Mouse (Mus musculus) CD4-positive, CD25-positive, alpha-beta regulatory T cell, adult 2 months (primary cell): ENCODE data around the gene Imp3.
A peak's percentile ranks its signal among the peaks of the same experiment; 100 is the strongest.
"Not testable (repeated sequence)": the region's sequence is repeated elsewhere in the genome, so short reads cannot be mapped to it uniquely, and the experiment has no call there.

Experiments used
- DNase-seq: peaks from one replicate; pipeline ENCODE4 v3.0.0-alpha.2; 2012; ENCODE audit warnings: low read depth, low spot score

Gene Imp3

DNA sequence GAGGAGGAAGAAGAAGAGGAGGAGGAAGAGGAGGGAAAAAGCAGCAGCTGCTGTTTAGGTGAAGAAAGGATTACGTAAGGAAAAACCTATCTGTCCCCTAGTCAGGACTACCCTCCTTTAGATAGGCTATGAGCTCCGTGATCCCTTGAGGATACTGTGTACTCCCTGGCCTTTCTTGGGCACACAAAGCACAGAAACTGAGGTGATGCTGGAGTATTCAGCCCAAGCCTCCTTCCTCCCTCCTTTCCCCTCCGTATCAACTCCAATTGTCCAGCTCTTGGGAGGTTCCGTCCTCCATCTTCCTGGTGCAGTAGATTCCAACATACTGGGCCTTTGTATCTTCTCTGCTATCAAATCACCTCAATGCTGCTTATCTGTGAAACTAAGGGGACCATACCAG lies 14.5 kb upstream of the Imp3 start:
- DNase-seq: no peak

DNA sequence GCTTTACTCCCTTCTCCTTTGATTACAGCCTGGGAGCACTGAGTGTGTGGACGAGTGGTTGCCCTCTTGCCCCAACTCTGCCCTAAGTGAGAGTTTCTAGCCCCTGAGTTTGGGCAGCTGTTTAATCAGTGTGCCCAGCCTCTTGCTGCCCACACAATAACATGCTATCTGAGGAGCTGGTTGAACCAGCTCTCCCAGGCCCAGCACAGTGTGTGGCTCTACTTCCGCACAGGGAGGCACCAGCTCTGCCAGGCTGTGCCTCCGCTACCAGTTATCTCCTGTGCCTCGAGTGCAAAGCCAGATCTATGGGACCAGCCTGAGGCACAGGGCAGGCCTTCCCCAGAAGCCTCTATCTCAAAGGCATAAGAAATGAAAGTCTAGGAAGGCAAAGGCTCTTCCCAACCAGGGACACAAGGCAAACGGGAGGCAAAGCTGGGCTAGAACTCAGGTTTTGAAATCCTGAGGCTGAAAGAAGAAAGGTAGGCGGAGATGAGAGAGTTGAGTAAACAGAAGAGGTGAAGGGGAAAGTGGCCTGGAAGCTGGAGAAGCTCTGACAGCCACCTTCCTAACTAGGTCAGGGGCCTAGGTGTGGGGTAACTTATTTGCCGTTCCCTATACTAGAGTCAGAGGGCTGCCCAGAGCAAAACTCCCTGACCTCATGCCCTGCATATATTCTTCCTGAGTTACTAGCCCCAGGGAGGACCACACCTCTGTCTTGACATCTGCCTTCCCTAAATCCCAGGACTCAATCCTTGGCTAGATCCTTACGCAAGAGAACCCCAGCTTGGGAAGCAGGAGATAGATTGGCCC lies 13.2 kb upstream of the Imp3 start:
- no peak for DNase-seq

DNA sequence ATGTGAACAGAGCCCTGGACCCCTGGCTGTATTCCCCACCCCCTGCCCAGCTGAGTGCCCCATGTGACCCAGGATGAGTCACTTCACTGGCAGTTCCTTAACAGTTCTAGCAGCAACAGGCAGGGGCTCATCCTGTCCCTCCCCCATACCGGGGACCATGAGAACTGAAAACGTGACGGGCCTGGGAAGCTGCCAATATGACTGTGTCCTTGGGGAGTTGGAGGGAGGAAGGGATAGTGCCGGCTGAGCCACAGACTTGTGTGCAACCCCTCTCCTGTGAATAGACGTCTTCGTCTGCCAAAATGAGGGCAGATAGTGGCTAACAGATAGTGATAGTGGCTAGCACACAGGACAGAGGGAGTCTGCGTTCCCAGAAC lies 12.6 kb upstream of the Imp3 start:
- DNase-seq: no peak

DNA sequence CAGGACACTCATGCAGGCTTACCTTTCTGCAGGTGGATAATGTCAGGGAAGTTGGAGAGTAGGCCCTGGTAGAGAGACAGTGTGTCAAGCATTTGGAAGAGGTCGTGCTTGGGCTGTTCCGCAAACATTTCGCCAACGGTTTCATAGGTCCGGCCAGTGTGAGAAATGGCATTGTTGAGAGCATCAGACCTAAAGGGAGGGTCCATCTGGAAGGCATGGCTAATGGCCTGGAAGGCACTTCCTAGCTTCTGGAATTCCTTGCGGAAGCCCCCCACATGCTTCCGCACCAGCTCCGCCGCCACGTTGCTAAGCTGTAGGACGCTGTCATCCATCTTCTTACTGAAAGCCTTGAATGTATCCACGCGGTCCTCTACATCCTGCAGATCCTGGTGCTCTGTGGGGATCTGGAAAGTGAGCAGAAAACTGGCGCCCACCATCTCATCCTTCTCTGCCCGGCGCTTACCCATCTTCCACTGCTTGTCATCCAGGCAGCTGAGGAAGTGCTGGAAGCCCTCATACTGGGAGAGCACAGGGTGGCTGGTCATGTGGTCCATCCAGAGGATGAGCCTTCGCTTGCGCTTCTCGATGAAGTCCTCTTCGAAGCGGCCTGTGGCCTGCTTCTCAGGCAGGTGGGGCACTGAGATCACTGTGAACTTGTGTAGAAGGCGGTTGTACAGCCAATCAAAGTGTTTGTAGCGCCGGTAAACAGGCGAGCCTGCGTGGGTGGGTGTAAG lies 11.8 kb upstream of the Imp3 start:
- DNase-seq: no peak

DNA sequence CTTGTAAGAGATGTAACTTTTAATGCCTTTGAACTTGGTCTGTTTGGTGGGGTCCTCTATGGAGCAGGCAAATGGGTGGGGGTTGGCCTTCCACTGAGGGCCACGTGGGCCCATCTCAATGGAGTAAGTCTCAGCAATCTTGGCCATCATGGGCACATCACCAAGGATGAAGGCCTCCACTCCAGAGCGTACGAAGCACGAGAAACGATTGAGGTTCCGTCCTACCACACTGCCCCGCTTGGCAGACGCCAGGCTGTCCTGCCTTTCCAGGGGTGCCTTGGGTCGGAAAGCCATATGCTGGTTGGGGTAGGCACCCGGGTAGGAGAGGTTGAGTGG lies 11.3 kb upstream of the Imp3 start:
- DNase-seq: no peak

DNA sequence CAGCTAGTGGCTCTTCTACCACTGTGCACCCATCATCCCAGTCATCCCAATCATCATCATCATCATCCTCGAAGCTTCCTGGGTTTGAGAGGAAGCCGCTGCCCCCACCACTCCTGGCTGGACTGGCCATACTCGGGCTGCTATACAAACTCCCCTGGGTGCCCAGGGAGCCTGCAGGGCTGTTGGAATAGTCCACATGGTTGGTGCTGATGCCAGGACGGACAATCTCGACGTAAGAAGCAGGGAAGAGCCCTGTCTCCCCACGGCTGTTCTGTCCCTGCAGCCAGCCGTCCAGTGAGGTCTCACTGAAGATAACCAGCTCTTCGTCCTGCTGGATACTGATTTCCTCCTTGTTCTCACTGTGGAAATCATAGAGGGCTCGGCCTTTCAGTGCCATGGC lies 10.9 kb upstream of the Imp3 start:
- no peak for DNase-seq

DNA sequence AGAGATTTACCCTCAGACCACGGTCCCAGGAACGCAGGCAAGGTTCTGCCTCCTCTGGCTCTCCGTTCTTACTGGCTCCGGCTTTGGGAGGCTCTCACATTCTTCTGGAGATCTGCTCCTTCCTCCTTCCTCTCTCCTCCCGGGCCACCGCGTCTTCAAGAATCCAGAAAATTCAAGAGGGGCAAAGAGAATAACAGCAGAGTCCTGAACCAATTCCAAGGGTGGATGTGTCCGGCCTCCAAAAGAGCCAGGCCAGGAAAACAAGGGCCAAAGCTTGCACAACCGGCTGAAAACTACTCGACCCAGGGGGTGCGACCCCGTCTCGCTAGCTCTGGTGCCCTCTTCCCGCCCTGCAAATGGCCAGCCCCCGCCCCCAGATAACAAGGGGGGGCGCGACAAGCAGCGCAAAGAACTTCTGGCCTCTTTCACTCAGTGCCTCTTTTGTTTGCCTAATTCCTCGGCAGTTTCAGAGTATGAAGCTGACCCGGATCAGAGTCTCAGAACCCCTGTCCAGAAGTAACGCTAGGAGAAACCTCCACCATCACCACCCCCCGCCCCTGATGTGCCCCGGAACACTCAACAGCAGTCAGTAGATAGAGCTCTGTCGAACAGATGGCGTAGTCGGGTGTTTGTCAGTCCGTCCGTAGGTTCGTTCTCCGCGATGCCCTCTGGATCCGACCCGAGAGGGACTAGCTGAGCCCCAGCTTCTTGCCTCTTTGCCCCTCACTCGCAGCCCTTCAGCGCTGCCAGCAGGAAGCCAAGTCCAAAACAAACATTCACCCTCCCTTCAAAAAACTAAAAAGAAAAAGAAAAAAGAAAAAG lies 9.9 kb upstream of the Imp3 start:
- peak; percentile 53 for DNase-seq

DNA sequence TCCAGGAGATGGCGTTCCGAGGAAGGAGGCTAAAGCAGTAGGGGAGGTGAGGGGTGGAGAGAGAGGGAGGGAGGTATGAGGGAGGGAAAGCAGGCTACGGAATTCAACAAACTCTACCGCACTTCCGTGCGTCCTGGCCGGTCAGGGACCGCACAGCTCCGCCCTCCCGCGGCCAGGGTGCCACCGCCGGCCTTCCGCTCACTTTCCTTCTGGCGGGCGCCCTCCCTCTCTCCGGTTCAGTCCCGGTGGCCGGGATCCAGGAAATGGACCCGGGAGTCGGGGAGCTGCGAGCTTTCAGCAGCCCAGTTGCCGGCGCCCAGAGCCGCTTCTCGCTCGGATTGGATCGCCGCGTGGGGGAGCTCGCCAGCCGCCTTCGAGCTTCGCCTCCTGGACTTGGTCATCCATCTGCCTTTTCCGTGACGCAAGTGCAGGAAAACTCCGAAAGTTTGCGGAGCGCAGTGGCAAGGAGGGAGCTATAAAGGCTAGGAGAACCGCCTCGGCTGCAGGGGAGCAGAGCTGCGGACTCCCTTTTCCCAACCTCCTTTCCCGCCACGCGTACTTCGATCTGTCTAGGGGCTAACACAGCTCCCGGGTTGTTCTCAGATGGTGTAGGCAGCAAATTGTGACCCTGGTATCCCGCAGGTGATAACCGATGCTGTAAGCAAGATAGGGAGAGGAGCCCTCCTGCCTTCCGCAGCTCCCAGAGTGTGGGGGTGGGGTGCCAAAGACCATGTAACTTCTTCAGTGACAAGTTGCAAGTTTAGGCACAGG lies 9.0 kb upstream of the Imp3 start, which contains the start of gene Snx33:
Snx33 (minus strand) TSS at position 331 of the 771 bp plus-strand sequence.
- DNase-seq: peak; percentile 86

DNA sequence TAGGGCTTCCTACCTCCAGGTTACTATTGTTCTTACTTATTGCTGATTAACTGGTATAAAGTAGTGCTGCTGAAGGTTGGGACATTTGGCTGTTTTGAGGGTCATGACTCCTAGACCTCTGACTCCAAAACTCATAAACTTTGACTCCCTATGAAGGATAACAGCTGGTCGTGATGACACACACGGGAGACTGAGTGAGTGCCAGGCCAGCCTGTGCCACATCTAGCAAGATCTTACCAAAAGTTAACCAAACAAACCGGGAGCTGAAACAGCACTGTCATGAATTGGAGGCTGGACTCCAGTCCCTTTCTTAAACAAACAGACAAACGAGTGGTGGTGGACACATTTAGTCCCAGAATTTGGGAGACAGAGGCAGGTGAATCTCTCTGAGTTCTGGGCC lies 7.8 kb upstream of the Imp3 start:
- no peak for DNase-seq

DNA sequence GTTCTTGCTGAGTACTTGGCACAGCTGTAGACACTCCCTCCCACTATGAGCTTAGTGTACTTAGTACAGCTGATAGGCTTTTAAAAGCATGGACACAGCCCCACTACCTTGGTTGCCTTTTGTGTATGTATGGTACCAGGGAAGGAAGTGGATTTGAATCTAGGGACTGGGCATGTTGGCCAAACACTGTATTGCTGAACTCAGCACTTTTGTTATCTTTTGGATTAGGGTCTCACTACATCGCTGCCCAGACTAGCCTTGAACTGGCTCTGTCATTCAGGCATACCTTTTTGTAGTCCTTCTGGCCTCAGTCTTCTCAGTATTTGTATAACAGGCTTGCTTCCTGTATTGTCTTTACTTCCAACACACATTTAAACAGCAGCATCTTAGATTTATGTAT lies 6.7 kb upstream of the Imp3 start:
- no peak for DNase-seq

DNA sequence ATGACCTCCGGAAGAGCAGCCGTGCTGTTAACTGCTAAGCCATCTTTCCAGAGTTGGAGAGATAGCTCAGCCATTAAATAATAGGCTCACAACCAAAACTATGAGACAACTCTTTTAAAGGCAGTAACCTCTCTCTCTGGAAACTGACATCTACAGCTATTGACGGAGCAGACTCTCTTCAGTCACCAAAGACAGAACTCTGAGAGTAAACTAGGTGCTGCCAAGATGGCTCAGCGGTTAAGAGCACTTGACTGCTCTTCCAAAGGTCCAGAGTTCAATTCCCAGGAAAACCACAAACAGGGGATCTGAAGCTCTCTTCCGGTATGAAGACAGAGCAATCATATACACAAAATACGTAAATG lies 433 bp upstream of the Imp3 start:
- DNase-seq: no peak

DNA sequence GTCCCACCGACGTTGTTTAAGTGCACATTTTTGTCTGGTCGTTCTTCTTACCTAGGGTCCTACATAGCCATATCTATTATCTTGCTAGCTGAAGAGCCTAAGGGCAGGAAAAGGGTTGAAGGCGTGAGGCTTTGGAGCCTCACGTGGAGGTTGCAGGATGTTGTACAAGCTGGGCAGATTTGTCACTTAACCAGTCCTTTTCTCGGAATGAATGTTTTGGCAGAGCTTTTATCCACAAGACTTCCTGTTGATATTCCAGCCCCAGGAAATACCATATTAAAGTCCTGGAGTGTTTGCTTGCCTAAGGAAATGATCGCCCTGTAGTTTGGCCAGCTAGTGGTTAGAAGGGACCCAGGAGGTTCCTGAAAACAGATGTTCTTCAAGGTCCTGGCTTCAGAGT lies 1.1 kb downstream of the Imp3 start:
- DNase-seq: no peak

DNA sequence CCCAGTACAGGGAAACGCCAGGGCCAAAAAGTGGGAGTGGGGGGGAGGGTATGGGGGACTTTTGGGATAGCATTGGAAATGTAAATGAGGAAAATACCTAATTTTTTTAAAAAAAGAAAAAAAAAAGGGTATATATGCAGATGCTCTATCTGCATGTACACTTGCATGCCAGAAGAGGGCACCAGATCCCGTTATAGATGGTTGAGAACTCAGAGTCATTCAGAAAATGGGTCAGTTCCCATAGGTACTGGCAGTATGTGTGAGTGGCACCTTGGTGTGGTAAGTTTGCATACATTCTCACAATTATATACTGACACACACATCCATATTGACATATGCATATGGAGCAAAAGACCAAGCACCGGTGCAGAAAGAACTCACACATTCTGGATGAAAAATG lies 10.2 kb downstream of the Imp3 start:
- DNase-seq: peak; percentile 82

DNA sequence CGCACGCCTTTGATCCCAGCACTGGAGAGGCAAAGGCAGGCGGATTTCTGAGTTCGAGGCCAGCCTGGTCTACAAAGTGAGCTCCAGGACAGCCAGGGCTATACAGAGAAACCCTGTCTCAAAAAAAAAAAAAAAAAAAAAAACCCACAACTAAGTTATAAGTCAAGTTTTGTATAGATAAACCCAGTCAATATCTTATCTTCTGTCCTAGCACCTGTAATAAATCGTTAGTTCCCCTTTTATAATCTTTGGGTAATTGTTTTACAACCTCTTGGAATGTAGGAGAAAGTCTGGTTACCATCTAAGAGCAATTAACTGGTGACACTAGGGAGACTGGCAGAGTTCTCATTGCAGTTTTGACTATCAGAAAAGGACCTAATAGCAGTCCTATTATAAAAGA lies 11.4 kb downstream of the Imp3 start:
- DNase-seq: not testable (repeated sequence)

DNA sequence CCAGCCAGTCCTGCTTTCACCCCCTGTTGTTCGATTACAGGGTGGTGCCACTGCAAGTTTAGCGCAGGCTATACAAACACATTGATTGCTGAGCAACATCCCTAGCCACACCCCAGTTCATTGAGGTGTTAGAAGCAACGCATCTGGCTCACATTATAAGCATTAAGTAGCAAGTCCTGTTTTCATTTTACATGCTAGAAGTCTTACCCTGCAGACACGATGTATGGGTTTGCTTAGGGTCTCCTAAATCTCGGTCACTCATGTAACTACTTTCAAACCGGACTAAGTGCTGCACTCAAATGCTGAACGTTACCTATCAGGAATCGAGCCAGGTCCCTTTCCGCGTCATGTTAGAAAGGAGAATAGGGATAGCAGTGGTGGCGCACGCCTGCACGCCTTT lies 12.5 kb downstream of the Imp3 start:
- peak; percentile 38 for DNase-seq

DNA sequence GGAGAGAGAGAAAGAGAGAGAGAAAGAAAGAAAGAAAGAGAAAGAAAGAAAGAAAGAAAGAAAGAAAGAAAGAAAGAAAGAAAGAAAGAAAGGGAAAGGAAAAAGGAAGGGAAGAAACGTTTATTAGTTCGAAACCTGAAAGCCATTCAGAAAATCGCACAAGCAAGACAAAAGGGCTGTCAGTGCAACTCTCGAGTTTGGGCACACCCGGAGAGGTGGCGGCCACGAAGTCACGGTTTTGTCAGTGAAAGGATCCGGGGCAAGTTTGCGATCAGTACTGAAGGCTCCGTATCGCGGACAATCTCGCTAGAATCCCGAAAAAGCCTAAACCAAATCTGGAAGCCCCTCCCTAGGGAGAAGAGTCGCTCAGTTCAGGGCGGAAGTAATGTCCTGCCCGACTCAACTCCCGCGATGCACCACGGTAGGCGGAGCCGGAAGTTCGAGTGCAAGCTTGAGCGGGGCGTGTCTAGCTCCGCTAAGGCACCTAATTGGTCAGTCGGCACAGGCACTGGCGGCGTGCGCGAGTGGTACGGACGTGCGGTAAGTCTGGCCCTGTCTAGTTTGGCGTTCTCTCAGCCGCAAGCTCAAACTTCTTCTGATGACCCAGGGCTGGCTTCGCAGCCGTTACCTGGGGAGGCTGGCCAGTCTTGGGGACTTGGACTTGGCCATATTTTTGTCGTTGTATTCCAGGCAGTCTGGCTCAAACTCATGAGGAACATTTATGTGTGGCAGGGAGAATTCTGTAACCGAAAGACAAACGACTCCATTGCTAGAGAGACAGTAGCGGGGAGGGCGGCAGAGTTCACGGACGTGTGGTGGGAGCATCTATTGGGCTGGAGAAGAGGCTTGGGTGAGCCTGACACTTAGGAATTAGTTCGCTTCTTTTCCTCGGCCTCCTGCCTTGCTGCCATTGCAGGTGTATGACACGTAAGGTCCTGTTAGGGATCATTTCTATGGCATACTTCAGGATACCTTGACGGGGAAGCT lies 13.4 kb downstream of the Imp3 start, which contains the start of gene Snupn:
Snupn (plus strand) TSS at position 465 of the 987 bp plus-strand sequence.
- DNase-seq: peak; percentile 99

DNA sequence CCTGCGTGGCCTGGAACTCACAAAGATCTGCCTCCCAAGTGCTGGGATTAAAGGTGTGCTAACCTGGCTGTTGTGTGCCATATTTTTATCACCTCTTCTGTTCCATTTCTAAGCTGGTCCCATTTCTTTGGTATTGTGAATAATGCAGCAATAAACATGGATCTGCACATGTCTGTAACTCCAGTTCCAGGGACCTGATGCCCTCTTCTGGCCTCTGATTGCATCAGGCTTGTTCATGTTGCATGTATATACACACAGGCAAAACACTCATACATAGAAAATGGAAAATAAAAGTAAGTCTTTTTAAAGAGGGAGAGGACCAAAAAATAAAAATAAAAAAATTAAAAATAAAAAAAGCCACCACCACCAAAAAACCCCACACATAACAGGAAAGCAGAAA lies 16.3 kb downstream of the Imp3 start:
- no peak for DNase-seq

DNA sequence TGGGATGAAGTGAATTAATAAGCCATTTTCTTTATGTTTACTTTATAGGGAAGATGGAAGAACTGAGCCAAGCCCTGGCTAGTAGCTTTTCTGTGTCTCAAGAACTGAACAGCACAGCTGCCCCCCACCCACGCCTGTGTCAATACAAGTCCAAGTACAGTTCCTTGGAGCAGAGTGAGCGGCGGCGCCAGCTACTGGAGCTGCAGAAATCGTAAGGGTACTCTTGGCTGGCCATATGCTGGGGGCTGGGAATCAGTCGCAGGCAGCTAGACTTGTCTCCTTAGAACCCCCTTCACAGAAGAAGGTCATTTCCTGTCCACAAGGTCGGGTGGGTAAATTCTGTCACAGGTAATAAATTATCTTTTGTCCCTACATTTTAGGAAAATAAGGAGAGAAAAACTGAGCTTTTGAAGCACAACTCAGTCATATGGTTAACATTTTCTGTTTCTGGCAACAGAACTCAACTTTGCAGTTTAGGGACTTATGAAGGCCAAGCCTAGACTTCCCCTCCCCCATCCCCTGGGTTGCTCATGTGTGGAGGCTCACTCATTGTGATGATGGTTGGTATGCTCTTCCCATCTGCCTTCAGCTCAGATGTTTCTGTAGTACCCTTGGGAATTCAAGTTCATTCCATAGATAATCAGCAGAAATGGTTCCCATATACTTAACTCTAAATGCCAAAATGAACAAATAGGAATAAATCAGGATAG lies 19.8 kb downstream of the Imp3 start:
- DNase-seq: no peak

DNA sequence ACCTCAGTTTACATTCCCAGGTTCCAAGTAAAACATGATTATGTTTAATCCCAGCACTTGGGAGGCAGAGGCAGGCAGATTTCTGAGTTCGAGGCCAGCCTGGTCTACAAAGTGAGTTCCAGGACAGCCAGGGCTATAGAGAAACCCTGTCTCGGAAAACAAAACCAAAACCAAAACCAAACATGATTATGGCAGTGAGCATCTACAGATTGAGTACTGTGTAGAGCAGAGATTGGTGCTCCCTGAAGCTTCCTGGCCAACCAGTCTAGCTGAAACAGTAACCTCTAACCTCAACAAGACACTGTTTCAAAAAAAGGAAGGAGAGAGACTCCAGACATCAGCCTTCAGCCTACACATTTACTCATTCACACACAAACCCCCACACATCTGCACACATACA lies 21.4 kb downstream of the Imp3 start:
- DNase-seq: peak; percentile 14

DNA sequence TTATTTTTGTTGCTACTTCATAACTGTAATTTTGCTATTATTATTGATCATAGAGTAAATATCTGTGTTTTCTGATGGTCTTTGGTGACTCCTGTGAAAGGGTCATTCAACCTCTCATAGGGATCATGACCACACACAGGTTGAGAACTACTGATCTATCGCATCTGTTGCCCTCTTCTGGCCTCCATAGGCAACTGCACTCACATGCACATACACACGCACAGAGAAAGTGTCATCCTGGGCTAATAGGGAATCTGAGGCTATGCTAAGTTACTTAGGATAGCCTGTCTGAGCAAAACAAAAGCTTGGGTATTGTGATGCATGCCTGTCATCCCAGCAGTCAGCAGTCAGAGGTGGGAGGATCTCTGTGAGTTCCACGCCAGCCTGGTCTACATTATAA lies 24.3 kb downstream of the Imp3 start:
- no peak for DNase-seq
